Mouse (Mus musculus): ENCODE results near the gene Caln1.

Caln1 gene

GRCm38 (mm10) chr5:130395142-130395541 is 25.9 kb downstream of the Caln1 start:
- DNase-seq = no peak

GRCm38 (mm10) chr5:130400136-130400917 is 31.1 kb downstream of the Caln1 start:
- no peak for DNase-seq

GRCm38 (mm10) chr5:130405201-130405600 is 35.9 kb downstream of the Caln1 start:
- DNase-seq = peak; percentile 47

GRCm38 (mm10) chr5:130409706-130410105 is 40.5 kb downstream of the Caln1 start:
- DNase-seq = no peak

GRCm38 (mm10) chr5:130411516-130411915 is 42.3 kb downstream of the Caln1 start:
- DNase-seq = peak; percentile 20

- DNase-seq = no peak
These were observed 78.2 kb downstream of the Caln1 start for GRCm38 (mm10) chr5:130447438-130447837.

- peak; percentile 78 for DNase-seq
These were observed 79.2 kb downstream of the Caln1 start for GRCm38 (mm10) chr5:130448491-130448890.

GRCm38 (mm10) chr5:130448931-130449856 is 79.9 kb downstream of the Caln1 start:
- DNase-seq = peak; percentile 73

- peak; percentile 42 for DNase-seq
These were observed 80.8 kb downstream of the Caln1 start for GRCm38 (mm10) chr5:130450031-130450541.

- no peak for DNase-seq
These were observed 88.8 kb downstream of the Caln1 start for GRCm38 (mm10) chr5:130458076-130458475.

- no peak for DNase-seq
These were observed 103.0 kb downstream of the Caln1 start for GRCm38 (mm10) chr5:130472209-130472608.

- DNase-seq = no peak
These were observed 105.6 kb downstream of the Caln1 start for GRCm38 (mm10) chr5:130474876-130475275.

GRCm38 (mm10) chr5:130476741-130477140 is 107.5 kb downstream of the Caln1 start:
- DNase-seq = no peak

GRCm38 (mm10) chr5:130480290-130480689 is 111.0 kb downstream of the Caln1 start:
- no peak for DNase-seq

- no peak for DNase-seq
These were observed 122.2 kb downstream of the Caln1 start for GRCm38 (mm10) chr5:130491471-130491870.

GRCm38 (mm10) chr5:130492305-130492704 is 123.0 kb downstream of the Caln1 start:
- DNase-seq = no peak

GRCm38 (mm10) chr5:130502541-130502940 is 133.3 kb downstream of the Caln1 start:
- no peak for DNase-seq

GRCm38 (mm10) chr5:130504891-130505290 is 135.6 kb downstream of the Caln1 start:
- DNase-seq = no peak

GRCm38 (mm10) chr5:130510516-130510915 is 141.3 kb downstream of the Caln1 start:
- no peak for DNase-seq

- DNase-seq = no peak
These were observed 146.1 kb downstream of the Caln1 start for GRCm38 (mm10) chr5:130515395-130515794.

GRCm38 (mm10) chr5:130520527-130520926 is 151.3 kb downstream of the Caln1 start:
- DNase-seq = no peak

GRCm38 (mm10) chr5:130527416-130527815 is 158.2 kb downstream of the Caln1 start:
- no peak for DNase-seq

GRCm38 (mm10) chr5:130547496-130547895 is 178.2 kb downstream of the Caln1 start:
- no peak for DNase-seq

GRCm38 (mm10) chr5:130553916-130554315 is 184.7 kb downstream of the Caln1 start:
- no peak for DNase-seq

All from right cerebral cortex, postnatal 14 days (tissue).